Mouse (Mus musculus) limb, embryonic 12.5 days (tissue): ENCODE measurements at regions not wholly inside any gene's neighbourhood (a gene's known extent, or its start where the extent isn't known, plus 50 kb on each side); places are given as distances from the start of the nearest gene placed in this dataset.

ENCODE experiments used
- ATAC-seq: fragments of 200-750 bp; cut with Nextera tagmentation; 2 replicates; pipeline ENCODE4 v1.8.0; 2017; ENCODE audit warnings: low read depth, moderate TSS enrichment; ENCODE audit not compliant: insufficient number of reproducible peaks, insufficient read depth, low FRiP score, low TSS enrichment
- H3K27ac ChIP-seq: fragments of 300-500 bp; sonication (generic); 2 replicates; pipeline ENCODE4 v1.5.1; 2016; ENCODE audit warnings: mild to moderate bottlenecking, moderate library complexity
- H3K27me3 ChIP-seq: fragments of 300-500 bp; sonication (generic); 2 replicates; pipeline ENCODE4 v1.6.1; 2016; ENCODE audit warnings: mild to moderate bottlenecking, moderate library complexity
- H3K36me3 ChIP-seq: fragments of 300-500 bp; sonication (generic); 2 replicates; pipeline ENCODE4 v1.6.1; 2016; ENCODE audit warnings: mild to moderate bottlenecking, moderate library complexity
- H3K4me1 ChIP-seq: fragments of 300-500 bp; sonication (generic); replicated peaks from 2 replicates; pipeline ENCODE4 v1.6.1; 2016
- H3K4me2 ChIP-seq: fragments of 300-500 bp; sonication (generic); 2 replicates; pipeline ENCODE4 v1.6.1; 2016; ENCODE audit warnings: mild to moderate bottlenecking, moderate library complexity
- H3K4me3 ChIP-seq: fragments of 300-500 bp; sonication (generic); replicated peaks from 2 replicates; pipeline ENCODE4 v1.5.1; 2016; ENCODE audit warnings: mild to moderate bottlenecking
- H3K9ac ChIP-seq: fragments of 300-500 bp; sonication (generic); replicated peaks from 2 replicates; pipeline ENCODE4 v1.6.1; 2016; ENCODE audit warnings: mild to moderate bottlenecking, moderate library complexity
- H3K9me3 ChIP-seq: fragments of 300-500 bp; sonication (generic); 2 replicates; pipeline ENCODE4 v1.6.1; 2016; ENCODE audit warnings: mild to moderate bottlenecking, moderate library complexity
- WGBS: fragments of 180-500 bp; shearing (Covaris S2); methylation state at CpG from one replicate; pipeline ENCODE4 v1.1.7; 2016; 5-methylcytosine and 5-hydroxymethylcytosine counted together

DNA sequence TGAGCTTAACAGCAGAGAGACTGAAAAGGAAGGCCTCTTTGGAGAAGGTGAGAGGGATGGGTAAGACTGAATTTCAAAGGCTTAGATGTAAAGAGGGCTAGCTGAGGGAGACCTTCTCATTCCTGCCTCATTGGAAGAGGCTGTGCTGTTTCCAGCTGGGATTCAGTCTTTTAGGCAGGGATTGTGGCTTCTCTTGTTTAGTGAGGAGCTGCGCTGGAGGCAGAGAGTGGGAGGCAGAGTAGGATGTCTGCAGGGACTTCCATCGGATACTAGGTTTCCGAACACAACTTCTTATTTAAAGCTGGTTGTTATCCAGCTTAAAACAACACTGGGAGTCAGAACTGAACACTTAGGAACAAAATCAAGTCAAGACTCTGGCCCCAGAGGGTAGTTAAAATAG lies 194.8 kb upstream of the Ppargc1a start:
- H3K27ac ChIP-seq: no peak overlapping the region
- WGBS: 54% methylated on average over 3 of the region's 3 CpGs
- no peak overlapping the region for H3K4me2 ChIP-seq
- no peaks in the 10 kb centered on the region for H3K9me3 ChIP-seq
- no peak overlapping the region for H3K9ac ChIP-seq
- H3K27me3 ChIP-seq: no peaks in the 10 kb centered on the region
- no peak overlapping the region for H3K4me3 ChIP-seq
- H3K4me1 ChIP-seq: no peaks in the 10 kb centered on the region; the same call in 1 of the 2 replicates
- no peaks in the 10 kb centered on the region for H3K36me3 ChIP-seq
- no peak for ATAC-seq

- Histone ChIP-seq H3K27me3 (no peaks in the 10 kb centered on the region), H3K9me3 (no peaks in the 10 kb centered on the region), H3K4me3 (no peak overlapping the region), H3K27ac (no peak overlapping the region), H3K4me1 (no peaks in the 10 kb centered on the region; the same call in 1 of the 2 replicates), H3K36me3 (no peaks in the 10 kb centered on the region), H3K4me2 (no peak overlapping the region), H3K9ac (no peak overlapping the region)
- no peak for ATAC-seq
- WGBS: 81% methylated on average over 2 of the region's 2 CpGs
Measured at GRCm38 (mm10) chr5:51758289-51758688, 190.8 kb upstream of the Ppargc1a start.

- no peaks in the 10 kb centered on the region for H3K9me3 ChIP-seq
- ATAC-seq: no peak
- H3K4me1 ChIP-seq: no peaks in the 10 kb centered on the region; the same call in 1 of the 2 replicates
- no peak overlapping the region for H3K9ac ChIP-seq
- no peaks in the 10 kb centered on the region for H3K27me3 ChIP-seq
- H3K4me2 ChIP-seq: no peak overlapping the region
- no peak overlapping the region for H3K4me3 ChIP-seq
- H3K27ac ChIP-seq: no peak overlapping the region
- H3K36me3 ChIP-seq: no peaks in the 10 kb centered on the region
- 72% methylated on average over 2 of the region's 2 CpGs for WGBS
Measured at GRCm38 (mm10) chr5:51757864-51758263, 190.3 kb upstream of the Ppargc1a start.

DNA sequence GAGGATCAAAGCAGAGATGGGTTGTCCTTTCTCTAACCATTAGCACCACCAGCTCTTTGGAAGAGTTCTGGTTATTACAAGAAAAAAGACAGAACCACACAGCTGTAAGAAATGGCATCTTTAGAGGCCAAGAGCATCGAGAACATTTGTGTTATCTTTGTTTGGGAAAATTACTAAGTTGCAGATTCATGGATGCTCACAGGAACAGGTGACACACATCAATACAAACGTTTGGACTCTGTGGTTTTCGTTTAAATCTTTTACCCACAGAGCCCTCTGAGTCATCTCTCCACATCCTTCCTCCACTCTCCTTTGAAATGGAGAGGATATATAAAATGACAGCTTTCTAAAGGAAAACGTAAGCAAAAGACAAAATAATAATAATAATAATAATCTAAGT lies 184.5 kb upstream of the Ppargc1a start:
- 68% methylated on average over 4 of the region's 4 CpGs for WGBS
- H3K4me1 ChIP-seq: no peaks in the 10 kb centered on the region
- no peak overlapping the region for H3K4me3 ChIP-seq
- H3K4me2 ChIP-seq: no peak overlapping the region
- H3K9me3 ChIP-seq: no peaks in the 10 kb centered on the region
- no peak for ATAC-seq
- peaks cover 6% of the 10 kb centered on the region; the same call in 1 of the 2 replicates for H3K27me3 ChIP-seq
- H3K27ac ChIP-seq: no peak overlapping the region
- H3K9ac ChIP-seq: no peak overlapping the region
- no peaks in the 10 kb centered on the region for H3K36me3 ChIP-seq

- no peak for ATAC-seq
- H3K36me3 ChIP-seq: no peaks in the 10 kb centered on the region
- WGBS: 77% methylated on average over 8 of the region's 8 CpGs
- H3K9ac ChIP-seq: no peak overlapping the region
- H3K4me2 ChIP-seq: no peak overlapping the region
- H3K9me3 ChIP-seq: no peaks in the 10 kb centered on the region
- H3K4me1 ChIP-seq: no peaks in the 10 kb centered on the region
- H3K4me3 ChIP-seq: no peak overlapping the region
- H3K27ac ChIP-seq: no peak overlapping the region
- H3K27me3 ChIP-seq: peaks cover 6% of the 10 kb centered on the region; the same call in 1 of the 2 replicates
Measured at GRCm38 (mm10) chr5:51750456-51750855, 182.9 kb upstream of the Ppargc1a start.

DNA sequence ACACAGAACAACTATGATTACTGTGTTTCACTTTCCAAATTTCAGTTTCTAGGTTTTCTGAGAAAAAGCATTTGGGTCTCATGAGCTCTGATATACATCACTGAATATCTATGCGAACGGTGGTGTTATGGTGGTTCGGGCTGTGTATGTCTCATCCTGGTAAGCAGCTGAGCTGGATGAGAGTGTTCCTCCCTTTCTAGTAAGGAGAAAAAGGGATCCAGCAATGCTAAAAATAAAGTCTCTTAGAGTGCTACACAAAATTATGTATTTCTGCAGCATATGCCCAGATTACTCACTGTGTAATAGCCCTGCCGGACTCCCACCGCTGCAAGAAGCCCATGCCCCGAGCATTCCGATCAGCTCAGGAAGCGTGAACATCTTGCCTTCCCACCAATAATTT lies 173.4 kb upstream of the Ppargc1a start:
- H3K9me3 ChIP-seq: no peaks in the 10 kb centered on the region
- H3K36me3 ChIP-seq: no peaks in the 10 kb centered on the region
- no peaks in the 10 kb centered on the region for H3K4me1 ChIP-seq
- no peak overlapping the region for H3K27ac ChIP-seq
- H3K4me2 ChIP-seq: no peak overlapping the region
- WGBS: 96% methylated on average over 8 of the region's 8 CpGs
- no peak for ATAC-seq
- peaks cover 3% of the 10 kb centered on the region; the same call in 1 of the 2 replicates for H3K27me3 ChIP-seq
- H3K4me3 ChIP-seq: no peak overlapping the region
- H3K9ac ChIP-seq: no peak overlapping the region

GRCm38 (mm10) chr5:51730241-51730640 lies 162.7 kb upstream of the Ppargc1a start:
- Histone ChIP-seq H3K9me3 (no peaks in the 10 kb centered on the region), H3K9ac (no peak overlapping the region), H3K27ac (no peak overlapping the region), H3K4me2 (no peak overlapping the region), H3K4me1 (peaks cover 10% of the 10 kb centered on the region), H3K4me3 (no peak overlapping the region), H3K36me3 (no peaks in the 10 kb centered on the region), H3K27me3 (peaks cover 3% of the 10 kb centered on the region; the same call in 1 of the 2 replicates)
- 86% methylated on average over 1 of the region's 1 CpGs for WGBS
- no peak for ATAC-seq

DNA sequence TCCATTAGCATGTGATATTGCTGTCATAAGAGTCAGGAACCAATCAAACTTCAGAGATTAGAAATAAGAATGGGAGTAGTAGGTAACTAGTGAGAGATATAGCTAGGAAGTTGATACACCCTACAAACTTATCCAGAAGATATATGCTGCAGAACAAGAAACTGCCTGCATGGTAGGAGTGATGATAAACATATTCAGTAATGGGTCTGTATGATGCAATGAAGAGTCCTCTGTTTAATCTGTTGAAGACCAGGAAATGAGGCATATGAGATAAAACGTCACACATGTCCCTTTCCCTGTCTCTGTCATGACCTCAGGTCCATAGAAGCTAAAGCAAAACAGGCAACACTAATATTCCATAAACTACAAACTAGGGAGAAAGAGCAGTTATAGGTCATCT lies 162.2 kb upstream of the Ppargc1a start:
- H3K4me3 ChIP-seq: no peak overlapping the region
- H3K4me1 ChIP-seq: peaks cover 10% of the 10 kb centered on the region
- H3K36me3 ChIP-seq: no peaks in the 10 kb centered on the region
- peaks cover 3% of the 10 kb centered on the region; the same call in 1 of the 2 replicates for H3K27me3 ChIP-seq
- 85% methylated on average over 1 of the region's 1 CpGs for WGBS
- no peak overlapping the region for H3K27ac ChIP-seq
- H3K9me3 ChIP-seq: no peaks in the 10 kb centered on the region
- no peak for ATAC-seq
- H3K9ac ChIP-seq: no peak overlapping the region
- H3K4me2 ChIP-seq: no peak overlapping the region

GRCm38 (mm10) chr5:51726762-51727161 lies 159.2 kb upstream of the Ppargc1a start:
- 0 out of 2 replicates have a peak, but pooled peaks cover under 1% of the 10 kb centered on the region for H3K9me3 ChIP-seq
- H3K4me1 ChIP-seq: peaks cover 10% of the 10 kb centered on the region
- no peak overlapping the region for H3K4me3 ChIP-seq
- H3K4me2 ChIP-seq: no peak overlapping the region
- ATAC-seq: no peak
- no peaks in the 10 kb centered on the region for H3K36me3 ChIP-seq
- H3K9ac ChIP-seq: no peak overlapping the region
- H3K27ac ChIP-seq: no peak overlapping the region
- H3K27me3 ChIP-seq: no peaks in the 10 kb centered on the region

- H3K27ac ChIP-seq: no peak overlapping the region
- H3K9ac ChIP-seq: no peak overlapping the region
- no peak for ATAC-seq
- H3K4me2 ChIP-seq: no peak overlapping the region
- 0 out of 2 replicates have a peak, but pooled peaks cover 3% of the 10 kb centered on the region for H3K9me3 ChIP-seq
- H3K4me1 ChIP-seq: no peaks in the 10 kb centered on the region
- peaks cover 3% of the 10 kb centered on the region; the same call in 1 of the 2 replicates for H3K27me3 ChIP-seq
- no peaks in the 10 kb centered on the region for H3K36me3 ChIP-seq
- no peak overlapping the region for H3K4me3 ChIP-seq
- WGBS: 86% methylated on average over 8 of the region's 8 CpGs
Measured at GRCm38 (mm10) chr5:51718911-51719310, 151.4 kb upstream of the Ppargc1a start.

GRCm38 (mm10) chr5:51718451-51718850 lies 150.9 kb upstream of the Ppargc1a start:
- no peak overlapping the region for H3K4me2 ChIP-seq
- no peak overlapping the region for H3K4me3 ChIP-seq
- H3K9ac ChIP-seq: no peak overlapping the region
- WGBS: 76% methylated on average over 1 of the region's 1 CpGs
- no peaks in the 10 kb centered on the region for H3K36me3 ChIP-seq
- 0 out of 2 replicates have a peak, but pooled peaks cover 3% of the 10 kb centered on the region for H3K9me3 ChIP-seq
- no peak for ATAC-seq
- no peak overlapping the region for H3K27ac ChIP-seq
- H3K4me1 ChIP-seq: no peaks in the 10 kb centered on the region
- H3K27me3 ChIP-seq: peaks cover 3% of the 10 kb centered on the region; the same call in 1 of the 2 replicates

DNA sequence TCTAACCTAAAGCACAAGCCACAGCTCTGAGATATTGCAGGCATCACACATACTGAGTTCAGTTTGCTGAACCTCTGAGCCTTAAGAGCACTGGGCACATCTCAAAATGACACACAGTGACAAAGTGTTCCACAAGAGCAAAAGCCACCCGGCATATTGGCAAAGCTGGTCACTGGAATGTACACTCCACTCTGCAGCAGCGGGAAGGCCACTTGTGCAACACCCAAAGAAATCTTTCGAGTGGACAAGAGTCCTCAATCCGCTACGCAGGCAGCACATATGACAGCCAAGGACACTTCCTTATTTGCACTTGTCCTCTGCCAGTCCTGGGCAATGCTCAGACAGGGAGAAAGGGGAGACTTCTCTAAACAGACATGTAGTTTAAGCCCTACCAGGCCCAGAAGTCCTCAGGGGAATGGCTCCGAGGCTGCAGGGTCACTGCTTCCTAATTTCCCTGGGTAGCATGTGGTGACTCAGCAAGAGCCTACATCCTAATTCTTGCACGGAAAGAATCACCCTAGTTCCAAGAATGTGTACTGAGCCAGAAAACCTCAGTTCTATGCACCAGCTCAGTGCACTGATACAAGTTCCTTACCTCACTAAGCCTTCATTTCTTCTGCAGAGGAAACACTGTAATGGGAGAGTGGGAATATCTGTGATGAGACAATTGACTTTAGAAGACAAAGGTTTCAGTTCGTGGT lies 144.5 kb upstream of the Ppargc1a start:
- H3K36me3 ChIP-seq: no peaks in the 10 kb centered on the region
- no peak overlapping the region for H3K9ac ChIP-seq
- WGBS: 88% methylated on average over 8 of the region's 8 CpGs
- no peak overlapping the region for H3K4me3 ChIP-seq
- no peaks in the 10 kb centered on the region for H3K4me1 ChIP-seq
- no peak overlapping the region for H3K4me2 ChIP-seq
- ATAC-seq: no peak
- H3K27me3 ChIP-seq: no peaks in the 10 kb centered on the region
- no peaks in the 10 kb centered on the region for H3K9me3 ChIP-seq
- H3K27ac ChIP-seq: no peak overlapping the region
